ENCODE assay signal across 8 mouse cellular contexts in the genomic region with DNA sequence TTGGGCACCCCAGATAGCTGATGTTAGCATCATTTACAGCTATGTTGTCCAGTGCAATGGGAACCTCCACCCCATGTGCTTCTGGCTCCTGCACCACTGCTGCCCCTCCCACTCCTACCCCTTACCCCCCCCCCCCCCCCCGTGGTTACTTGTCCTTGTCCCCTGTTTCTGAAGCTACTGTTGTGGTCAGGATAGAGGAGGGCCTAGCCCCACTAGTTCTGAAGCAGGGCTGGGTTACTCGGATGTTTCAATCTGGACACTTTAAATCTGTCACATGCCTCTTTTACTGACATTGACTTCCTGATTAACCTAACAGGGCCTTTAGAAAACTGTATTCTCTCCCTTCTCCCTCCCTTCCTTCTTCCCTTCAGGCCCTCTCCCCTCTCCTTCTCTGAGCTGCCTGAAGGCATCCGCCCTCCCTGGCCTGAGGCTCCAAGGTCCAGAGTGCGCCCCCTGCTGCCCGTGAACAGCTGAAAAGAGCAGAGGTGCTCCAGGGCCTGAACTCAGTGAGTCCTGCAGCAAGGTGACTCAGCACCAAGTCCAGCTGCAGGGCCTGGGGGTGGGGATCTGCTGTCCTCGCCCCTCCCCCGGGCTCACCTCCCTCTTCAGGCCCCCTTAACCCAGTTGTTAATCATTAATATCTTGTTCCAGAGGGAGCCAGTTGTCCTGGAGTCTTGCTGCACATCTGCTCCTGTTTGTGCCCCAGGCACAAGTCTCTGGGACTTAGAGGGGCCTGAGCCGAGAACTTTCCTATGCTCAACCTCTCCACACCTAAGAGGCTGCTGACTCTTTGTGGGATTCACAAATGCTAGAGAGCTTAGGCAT. TPM values are rescaled to one million over a fixed set of nuclear protein-coding genes. Genes with fewer than 3 reads are reported as not detected.
A peak's percentile ranks its signal among the peaks of the same experiment; 100 is the strongest.
DNase-seq lines count a peak whose midpoint lies in the region; ATAC-seq and TF ChIP-seq lines count a peak whose summit lies in the region.

No protein-coding gene starts in this region.

- no peaks in the 10 kb centered on the region for H3K27me3 ChIP-seq in Patski
- no peaks in the 10 kb centered on the region for H3K27me3 ChIP-seq in hindbrain, embryonic 15.5 days

- no peak overlapping the region for H3K9ac ChIP-seq in hindbrain, embryonic 15.5 days

- H3K4me1 ChIP-seq in hindbrain, embryonic 15.5 days (replicated peaks) = no peaks in the 10 kb centered on the region

- POLR2A ChIA-PET in Patski (lab: Charles Lee) = interaction anchor here (1.6 to 3.0 kb wide), 2 partner anchors 129 to 130 kb away, joined by 7 to 11 read pairs; a partner anchor contains a TSS

- no peak overlapping the region for H3K4me3 ChIP-seq in hindbrain, embryonic 15.5 days

- no peak overlapping the region for H3K27ac ChIP-seq in hindbrain, embryonic 15.5 days (replicated peaks)

- H3K36me3 ChIP-seq in hindbrain, embryonic 15.5 days = no peaks in the 10 kb centered on the region

- CTCF ChIA-PET in Patski (lab: Charles Lee) = interaction anchor here (0.6 to 4.0 kb wide), 27 partner anchors 9 to 388 kb away, joined by 3 to 84 read pairs (median 5); a partner anchor contains a TSS

- 19% methylated on average over 8 of the region's 8 CpGs for WGBS in hindbrain, embryonic 15.5 days

- no peak overlapping the region for H3K4me2 ChIP-seq in hindbrain, embryonic 15.5 days

- DNase-seq in Patski (ENCODE audit: low read depth, low spot score) = peak; percentile 50
- DNase-seq in cerebellum, postnatal 10 days = peak; percentile 93 to 94
- DNase-seq in gastrocnemius, adult 18-20 months (ENCODE audit: low spot score) = peak; percentile 84
- DNase-seq in layer of hippocampus, postnatal 36 days = peak; percentile 70 to 74
- DNase-seq in lung, postnatal 25 days (ENCODE audit: low spot score) = peak; percentile 88
- DNase-seq in retina, postnatal 1 day = peak; percentile 78
- peak; percentile 76 to 80 for DNase-seq in thymus, postnatal 36 days

- no peaks in the 10 kb centered on the region for H3K9me3 ChIP-seq in hindbrain, embryonic 15.5 days

- ATAC-seq in Patski = peak; percentile 89
- ATAC-seq in hindbrain, embryonic 15.5 days (ENCODE audit: low FRiP score, low read depth) = peak; percentile 65; the same call in 1 of the 2 replicates

- TF ChIP-seq CTCF in Patski (IDR thresholded peaks at IDR 0.05) = peak; percentile 93

- in situ Hi-C loops in Patski (cut with MboI; ENCODE audit: low pct_unique_long_range_greater_than_20kb) = no loop called here

RNA-seq across cellular contexts. Expression of a gene that starts 13.0 kb away (rescaled TPM):
- polyA plus RNA-seq in Patski (2021) = 0.06 TPM
- not detected for total RNA-seq in gastrocnemius, adult 18-20 months (2021)
- 3.0 and 4.0 TPM in 2 replicates for polyA plus RNA-seq in hindbrain, embryonic 15.5 days (2015; fragmentation: Nextera tagmentation; extraction: Ambion mirVana)
- under 1 TPM; 0.22 to 0.51 TPM for total RNA-seq in layer of hippocampus, postnatal 36 days (2021)

RNA-seq across cellular contexts. Expression of a gene that starts 57.6 kb away (rescaled TPM):
- 17.4 TPM for polyA plus RNA-seq in Patski (2021)
- 1 to 10 TPM; 5.6 to 8.2 TPM for total RNA-seq in gastrocnemius, adult 18-20 months (2021)
- 4.2 and 4.5 TPM in 2 replicates for polyA plus RNA-seq in hindbrain, embryonic 15.5 days (2015; fragmentation: Nextera tagmentation; extraction: Ambion mirVana)
- 10 to 100 TPM; 32.2 to 33.7 TPM for total RNA-seq in layer of hippocampus, postnatal 36 days (2021)
